In the genomic region with DNA sequence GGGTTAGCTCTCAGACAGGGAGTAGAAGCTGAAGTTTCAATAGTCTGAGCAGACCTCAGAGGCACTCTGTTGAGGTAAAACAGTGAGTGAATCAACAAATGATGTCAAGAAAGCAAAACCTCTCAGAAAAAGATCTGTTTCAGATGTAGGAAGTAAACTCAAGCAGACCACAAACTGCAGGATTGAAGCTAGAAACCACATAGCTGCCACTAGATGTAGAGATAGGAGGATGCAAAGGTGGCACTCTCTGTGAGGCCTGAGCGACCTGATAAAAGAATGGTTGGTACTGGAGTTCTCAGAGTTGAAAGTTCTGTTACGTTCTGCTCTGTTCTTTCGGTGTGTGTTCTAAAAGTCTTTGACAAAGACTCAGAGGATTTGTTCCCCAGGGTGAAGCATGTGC, we compare ENCODE assay signal across 1 mouse cellular context.
TF ChIP-seq lines count a peak whose summit lies in the region.

No protein-coding gene starts in this region.

TF ChIP-seq in MEL, 35 proteins besides CTCF, POLR2A, EP300 and RAD21 (continued from another document):
- TF ChIP-seq ZMIZ1 (IDR thresholded peaks at IDR 0.05; ENCODE audit: low read depth, low read length) (no peak), USF1 (IDR thresholded peaks at IDR 0.05; ENCODE audit: low read depth, low read length) (no peak), POLR2AphosphoS5 (IDR thresholded peaks at IDR 0.05; ENCODE audit: borderline replicate concordance, low read depth, low read length) (no peak), UBTF (IDR thresholded peaks at IDR 0.05; ENCODE audit: borderline replicate concordance, insufficient read depth, low read depth, low read length) (no peak), TAL1 (IDR thresholded peaks at IDR 0.05; ENCODE audit: low read length) (no peak), MYC (IDR thresholded peaks at IDR 0.05; ENCODE audit: low read depth, low read length) (no peak)
